Mouse (Mus musculus) heart, embryonic 14.5 days (tissue): ENCODE measurements at regions not wholly inside any gene's neighbourhood (a gene's known extent, or its start where the extent isn't known, plus 50 kb on each side); places are given as distances from the start of the nearest gene placed in this dataset.

Experiments
- ATAC-seq: fragments of 200-750 bp; cut with Nextera tagmentation; 2 replicates; pipeline ENCODE4 v1.8.0; 2017; ENCODE audit warnings: low read depth, moderate TSS enrichment; ENCODE audit not compliant: insufficient number of reproducible peaks, insufficient read depth, low FRiP score
- H3K27ac ChIP-seq, 2 experiments: fragments of 200-500 bp in 1 of 2; fragments of 300-500 bp in 1 of 2; sonication (generic) in 1 of 2; replicated peaks in 1 of 2; 2 replicates each; pipeline ENCODE4 v1.5.1; 2012 to 2014; ENCODE audit warnings: low read depth in 2 of 2, low read length in 2 of 2, control low read depth in 1 of 2, mild to moderate bottlenecking in 1 of 2, mixed read lengths in 1 of 2; ENCODE audit not compliant: control insufficient read depth in 1 of 2, insufficient read depth in 1 of 2
- H3K27me3 ChIP-seq: fragments of 300-500 bp; sonication (generic); 2 replicates; pipeline ENCODE4 v1.6.1; 2014; ENCODE audit warnings: mild to moderate bottlenecking, low read length, control low read depth; ENCODE audit not compliant: control insufficient read depth, insufficient read depth
- H3K36me3 ChIP-seq: fragments of 300-500 bp; sonication (generic); 2 replicates; pipeline ENCODE4 v1.6.1; 2014; ENCODE audit warnings: mild to moderate bottlenecking, control low read depth, low read length, mixed read lengths; ENCODE audit not compliant: control insufficient read depth, insufficient read depth
- H3K4me1 ChIP-seq, 2 experiments: fragments of 200-500 bp in 1 of 2; fragments of 300-500 bp in 1 of 2; sonication (generic) in 1 of 2; 2 replicates each; pipeline ENCODE4 v1.6.1; 2012 to 2014; ENCODE audit warnings: low read length in 2 of 2, control low read depth in 1 of 2, mixed read lengths in 1 of 2; ENCODE audit not compliant: control insufficient read depth in 2 of 2, insufficient read depth in 2 of 2
- H3K4me2 ChIP-seq: fragments of 300-500 bp; sonication (generic); 2 replicates; pipeline ENCODE4 v1.6.1; 2014; ENCODE audit warnings: mild to moderate bottlenecking, low read length
- H3K4me3 ChIP-seq, 2 experiments: fragments of 200-500 bp in 1 of 2; fragments of 300-500 bp in 1 of 2; sonication (generic) in 1 of 2; 2 replicates each; pipeline ENCODE4 v1.5.1; 2012 to 2014; ENCODE audit warnings: low read length in 2 of 2, mild to moderate bottlenecking in 2 of 2, control low read depth in 1 of 2, low read depth in 1 of 2, moderate library complexity in 1 of 2; ENCODE audit not compliant: control insufficient read depth in 1 of 2, insufficient read depth in 1 of 2
- H3K9ac ChIP-seq: fragments of 300-500 bp; sonication (generic); 2 replicates; pipeline ENCODE4 v1.6.1; 2014; ENCODE audit warnings: mild to moderate bottlenecking, low read length
- H3K9me3 ChIP-seq: fragments of 300-500 bp; sonication (generic); 2 replicates; pipeline ENCODE4 v1.6.1; 2016; ENCODE audit warnings: low read length, control low read depth; ENCODE audit not compliant: control insufficient read depth
- WGBS: fragments of 180-500 bp; shearing (Covaris S2); extraction: QIAGEN DNeasy Blood & Tissue Kit; methylation state at CpG from one replicate; pipeline ENCODE4 v1.1.7; 2014; 5-methylcytosine and 5-hydroxymethylcytosine counted together

DNA sequence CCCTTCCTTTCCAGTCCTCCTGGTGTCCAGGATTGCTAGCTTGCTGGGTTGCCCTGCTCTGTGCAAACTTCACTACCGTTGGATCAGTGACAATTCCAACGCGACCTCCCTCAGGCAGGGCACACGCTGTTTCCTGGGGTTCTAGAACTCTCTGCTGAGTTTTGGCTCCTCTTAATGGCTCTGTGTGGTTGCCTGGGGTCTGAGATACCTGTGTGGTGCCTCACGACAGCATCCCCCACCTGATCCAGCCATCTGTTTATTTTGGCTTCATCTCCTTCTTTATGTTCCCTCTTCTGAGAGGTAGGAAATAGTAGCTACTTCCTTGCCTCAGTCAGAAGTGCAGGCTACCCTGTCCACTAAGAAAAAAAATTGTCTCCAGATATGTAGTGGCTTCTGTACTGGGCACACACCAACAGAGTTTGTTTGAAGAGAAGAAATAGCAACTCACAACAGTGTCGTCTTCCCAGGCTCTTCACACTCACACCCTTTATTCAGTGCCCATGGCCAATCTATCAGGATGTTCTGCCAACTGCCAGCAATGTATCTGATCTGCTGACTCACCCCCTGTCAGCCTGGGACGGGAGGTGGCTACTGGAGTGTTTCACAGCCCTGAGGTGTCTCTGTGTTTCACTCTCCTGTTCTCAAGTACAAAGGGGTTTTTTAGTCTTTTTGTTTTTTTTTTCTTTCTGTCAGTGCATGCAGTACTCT lies 544.1 kb downstream of the Bnc2 start:
- no peak overlapping the region for H3K4me3 ChIP-seq
- no peak overlapping the region for H3K4me2 ChIP-seq
- H3K9ac ChIP-seq, result no peak overlapping the region
- H3K27me3 ChIP-seq, result no peaks in the 10 kb centered on the region
- 61% methylated on average over 7 of the region's 7 CpGs for WGBS
- no peak for ATAC-seq
- H3K9me3 ChIP-seq, result no peaks in the 10 kb centered on the region
- H3K4me1 ChIP-seq, result no peaks in the 10 kb centered on the region
- H3K36me3 ChIP-seq, result no peaks in the 10 kb centered on the region
- no peak overlapping the region for H3K27ac ChIP-seq

DNA sequence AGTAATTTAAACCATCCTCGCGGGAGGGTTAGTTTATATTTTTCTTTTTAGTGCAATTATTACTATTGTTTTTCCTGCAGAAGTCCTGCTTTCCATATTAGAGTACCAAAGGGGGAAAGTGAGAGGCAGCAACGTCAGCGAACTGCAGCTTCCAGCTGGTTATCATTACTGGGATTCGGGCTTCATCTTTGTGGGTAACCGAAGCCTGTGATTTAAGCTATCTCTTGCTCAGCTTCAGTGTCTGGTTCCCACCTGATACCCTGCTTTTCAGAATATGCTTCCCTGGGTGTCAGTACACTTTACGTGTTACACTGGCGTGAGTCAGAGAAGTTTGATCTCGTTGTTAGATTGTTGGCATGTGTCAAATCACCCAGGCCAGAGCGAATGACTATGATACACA lies 539.3 kb downstream of the Bnc2 start:
- Histone ChIP-seq H3K36me3 (no peaks in the 10 kb centered on the region), H3K9me3 (peaks cover 3% of the 10 kb centered on the region; the same call in 1 of the 2 replicates), H3K27me3 (no peaks in the 10 kb centered on the region), H3K27ac (no peak overlapping the region), H3K4me3 (no peak overlapping the region), H3K4me2 (no peak overlapping the region), H3K4me1 (no peaks in the 10 kb centered on the region), H3K9ac (no peak overlapping the region)
- WGBS, result 85% methylated on average over 10 of the region's 10 CpGs
- no peak for ATAC-seq

GRCm38 (mm10) chr4:84137171-84137919 lies 537.7 kb downstream of the Bnc2 start:
- no peak for ATAC-seq
- Histone ChIP-seq H3K36me3 (no peaks in the 10 kb centered on the region), H3K27me3 (no peaks in the 10 kb centered on the region), H3K9me3 (peaks cover 5% of the 10 kb centered on the region; the same call in 1 of the 2 replicates), H3K4me1 (no peaks in the 10 kb centered on the region), H3K4me2 (no peak overlapping the region), H3K27ac (no peak overlapping the region), H3K4me3 (no peak overlapping the region), H3K9ac (no peak overlapping the region)
- 80% methylated on average over 14 of the region's 14 CpGs for WGBS

- Histone ChIP-seq H3K27me3 (no peaks in the 10 kb centered on the region), H3K4me3 (no peak overlapping the region), H3K9ac (no peak overlapping the region), H3K9me3 (no peaks in the 10 kb centered on the region), H3K27ac (no peak overlapping the region), H3K4me1 (peaks cover 0 to 2% of the 10 kb centered on the region in 2 experiments; a peak in 1 of 4 replicates), H3K36me3 (no peaks in the 10 kb centered on the region), H3K4me2 (no peak overlapping the region)
- WGBS, result 66% methylated on average over 13 of the region's 13 CpGs
- no peak for ATAC-seq
Observed at GRCm38 (mm10) chr4:84149149-84150050, 525.7 kb downstream of the Bnc2 start.

- no peaks in the 10 kb centered on the region for H3K27me3 ChIP-seq
- H3K4me1 ChIP-seq, result peaks cover 0 to 2% of the 10 kb centered on the region in 2 experiments; a peak in 1 of 4 replicates
- no peak overlapping the region for H3K4me2 ChIP-seq
- no peaks in the 10 kb centered on the region for H3K36me3 ChIP-seq
- 32% methylated on average over 3 of the region's 3 CpGs for WGBS
- no peak overlapping the region for H3K4me3 ChIP-seq
- H3K9ac ChIP-seq, result no peak overlapping the region
- 0 out of 2 replicates have a peak, but pooled peaks have one; percentile 47 for ATAC-seq
- no peak overlapping the region for H3K27ac ChIP-seq
- no peaks in the 10 kb centered on the region for H3K9me3 ChIP-seq
Observed at GRCm38 (mm10) chr4:84150698-84151097, 524.4 kb downstream of the Bnc2 start.

- Histone ChIP-seq H3K4me1 (peaks cover 0 to 2% of the 10 kb centered on the region in 2 experiments; a peak in 1 of 4 replicates), H3K27ac (no peak overlapping the region), H3K9me3 (no peaks in the 10 kb centered on the region), H3K9ac (no peak overlapping the region), H3K36me3 (no peaks in the 10 kb centered on the region), H3K4me3 (no peak overlapping the region), H3K27me3 (no peaks in the 10 kb centered on the region), H3K4me2 (no peak overlapping the region)
- 87% methylated on average over 9 of the region's 9 CpGs for WGBS
- ATAC-seq, result no peak
Observed at GRCm38 (mm10) chr4:84151247-84151646, 523.8 kb downstream of the Bnc2 start.

- WGBS, result 67% methylated on average over 6 of the region's 6 CpGs
- Histone ChIP-seq H3K9me3 (no peaks in the 10 kb centered on the region), H3K9ac (no peak overlapping the region), H3K4me2 (no peak overlapping the region), H3K36me3 (no peaks in the 10 kb centered on the region), H3K4me1 (peaks cover 0 to 2% of the 10 kb centered on the region in 2 experiments; a peak in 1 of 4 replicates), H3K27me3 (no peaks in the 10 kb centered on the region), H3K4me3 (no peak overlapping the region), H3K27ac (no peak overlapping the region)
- no peak for ATAC-seq
Observed at GRCm38 (mm10) chr4:84151971-84152450, 523.1 kb downstream of the Bnc2 start.
